Mouse (Mus musculus) lung, adult 2 months (tissue): Measurements from ENCODE around the gene Tagln3.

Experiments used
- CTCF ChIP-seq: fragments of 200-500 bp; IDR thresholded peaks from 2 replicates; pipeline ENCODE4 v1.5.1; 2011; ENCODE audit warnings: mild to moderate bottlenecking, low read length, control low read depth; ENCODE audit not compliant: insufficient read depth
- POLR2A ChIP-seq: fragments of 200-500 bp; IDR thresholded peaks from 2 replicates; pipeline ENCODE4 v1.6.1; 2011; ENCODE audit warnings: low read depth, mild to moderate bottlenecking, control low read depth, low read length, borderline replicate concordance; ENCODE audit errors: extremely low read depth

GRCm38 (mm10) chr16:45713878-45714277, 10.5 kb downstream of the Tagln3 start:
- TF ChIP-seq CTCF (no peak), POLR2A (no peak)
